Mouse (Mus musculus) intestine, embryonic 15.5 days (tissue): ENCODE results near the gene Gpatch4. TPM values are rescaled to one million over a fixed set of nuclear protein-coding genes. Genes with fewer than 3 reads are reported as not detected.

Experiments used
- polyA plus RNA-seq: library from polyadenylated mRNA; unstranded; fragments of >200 nt; fragmentation: Nextera tagmentation; extraction: Ambion mirVana; gene quantifications from 2 replicates; pipeline ENCODE4 v1.2.1, GENCODE M21; 2015

Gpatch4 gene
- polyA plus RNA-seq, 1 experiment from 2014 or later: 36.7 TPM

Other genes with a start within 250 kb of the Gpatch4 start
- gene Ntrk1, start 247.9 kb upstream of the Gpatch4 start, polyA plus RNA-seq: 2.5 and 3.2 TPM in 2 replicates
- 0.44 and 0.52 TPM in 2 replicates for gene Insrr, start 246.2 kb upstream of the Gpatch4 start, polyA plus RNA-seq
- gene Pear1, start 218.8 kb upstream of the Gpatch4 start, polyA plus RNA-seq: 22.6 and 29.5 TPM in 2 replicates
- gene Sh2d2a, start 196.4 kb upstream of the Gpatch4 start, polyA plus RNA-seq: 0.24 and 0.43 TPM in 2 replicates
- 13.1 TPM in 2 replicates for gene Prcc, start 157.5 kb upstream of the Gpatch4 start, polyA plus RNA-seq
- 227 and 229 TPM in 2 replicates for gene Hdgf, start 136.8 kb upstream of the Gpatch4 start, polyA plus RNA-seq
- 74.2 and 79.2 TPM in 2 replicates for gene Mrpl24, start 123.6 kb upstream of the Gpatch4 start, polyA plus RNA-seq
- gene Isg20l2, start 112.8 kb upstream of the Gpatch4 start, polyA plus RNA-seq: 46.7 and 49.9 TPM in 2 replicates
- 15.8 and 16.3 TPM in 2 replicates for gene Rrnad1, start 112.4 kb upstream of the Gpatch4 start, polyA plus RNA-seq
- gene Crabp2, start 94.4 kb upstream of the Gpatch4 start, polyA plus RNA-seq: 7.0 and 8.2 TPM in 2 replicates
- 17.0 and 20.0 TPM in 2 replicates for gene Nes, start 72.0 kb upstream of the Gpatch4 start, polyA plus RNA-seq
- gene Bcan, start 42.9 kb upstream of the Gpatch4 start, polyA plus RNA-seq: 0.15 and 0.54 TPM in 2 replicates
- not detected in 2 replicates for gene Hapln2, start 15.5 kb upstream of the Gpatch4 start, polyA plus RNA-seq
- gene Naxe, start 15.4 kb downstream of the Gpatch4 start, polyA plus RNA-seq: 152 and 167 TPM in 2 replicates
- gene Ttc24, start 35.2 kb downstream of the Gpatch4 start, polyA plus RNA-seq: not detected in 2 replicates
- 16.7 and 17.0 TPM in 2 replicates for gene Iqgap3, start 38.9 kb downstream of the Gpatch4 start, polyA plus RNA-seq
- gene Mef2d, start 99.3 kb downstream of the Gpatch4 start, polyA plus RNA-seq: 19.7 and 20.8 TPM in 2 replicates
- 0.59 and 0.69 TPM in 2 replicates for gene Rhbg, start 211.6 kb downstream of the Gpatch4 start, polyA plus RNA-seq
- gene Gm38392, start 244.1 kb downstream of the Gpatch4 start, polyA plus RNA-seq: 0.15 and 0.42 TPM in 2 replicates